Mouse (Mus musculus): ENCODE measurements at regions not wholly inside any gene's neighbourhood (a gene's known extent, or its start where the extent isn't known, plus 50 kb on each side); places are given as distances from the start of the nearest gene placed in this dataset.

- Histone ChIP-seq H3K27ac (replicated peaks; ENCODE audit: low read depth, low read length) (no peak overlapping the region), H3K9me3 (ENCODE audit: control insufficient read depth, low read length) (no peaks in the 10 kb centered on the region), H3K9ac (ENCODE audit: low read length) (no peak overlapping the region), H3K27me3 (ENCODE audit: control insufficient read depth, insufficient read depth, low read length) (no peaks in the 10 kb centered on the region), H3K36me3 (ENCODE audit: control insufficient read depth, insufficient read depth, low read length) (no peaks in the 10 kb centered on the region), H3K4me2 (ENCODE audit: low read depth, severe bottlenecking) (no peak overlapping the region), H3K4me3 (ENCODE audit: low read depth, low read length) (no peak overlapping the region), H3K4me1 (ENCODE audit: control insufficient read depth, insufficient read depth, low read length) (peaks cover 19% of the 10 kb centered on the region)
- 88% methylated on average over 8 of the region's 8 CpGs for WGBS
- no peak for ATAC-seq (ENCODE audit: insufficient number of reproducible peaks, low FRiP score, low TSS enrichment, low read depth)
- no peak for DNase-seq (ENCODE audit: low spot score)
Measured at GRCm38 (mm10) chr4:31608811-31609210, 355.1 kb upstream of the Map3k7 start.

DNA sequence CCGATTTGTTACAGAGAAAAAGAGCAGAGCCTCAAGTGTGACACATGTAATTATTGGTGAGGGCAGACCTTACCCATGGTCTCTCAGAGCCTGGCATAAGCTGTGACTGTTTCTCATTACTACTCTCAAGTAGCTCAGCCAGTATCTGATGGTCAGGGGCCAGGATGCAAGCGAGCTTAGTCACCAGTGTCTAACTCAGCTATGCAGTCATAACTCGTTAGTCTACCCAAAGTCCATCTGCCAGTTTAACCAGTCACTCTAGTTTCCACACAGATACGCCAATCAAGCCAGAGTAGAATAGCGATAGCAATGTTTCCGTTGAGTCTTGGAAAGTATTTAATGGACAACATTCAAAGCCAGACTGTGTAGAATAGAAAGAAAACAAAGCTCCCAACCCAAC, 354.3 kb upstream of the Map3k7 start:
- DNase-seq (ENCODE audit: low spot score): no peak
- no peaks in the 10 kb centered on the region for H3K36me3 ChIP-seq (ENCODE audit: control insufficient read depth, insufficient read depth, low read length)
- no peak overlapping the region for H3K4me3 ChIP-seq (ENCODE audit: low read depth, low read length)
- peaks cover 19% of the 10 kb centered on the region for H3K4me1 ChIP-seq (ENCODE audit: control insufficient read depth, insufficient read depth, low read length)
- H3K9me3 ChIP-seq (ENCODE audit: control insufficient read depth, low read length): no peaks in the 10 kb centered on the region
- H3K4me2 ChIP-seq (ENCODE audit: low read depth, severe bottlenecking): no peak overlapping the region
- H3K27me3 ChIP-seq (ENCODE audit: control insufficient read depth, insufficient read depth, low read length): no peaks in the 10 kb centered on the region
- H3K27ac ChIP-seq (replicated peaks; ENCODE audit: low read depth, low read length): no peak overlapping the region
- WGBS: 77% methylated on average over 6 of the region's 6 CpGs
- no peak overlapping the region for H3K9ac ChIP-seq (ENCODE audit: low read length)
- no peak for ATAC-seq (ENCODE audit: insufficient number of reproducible peaks, low FRiP score, low TSS enrichment, low read depth)

DNA sequence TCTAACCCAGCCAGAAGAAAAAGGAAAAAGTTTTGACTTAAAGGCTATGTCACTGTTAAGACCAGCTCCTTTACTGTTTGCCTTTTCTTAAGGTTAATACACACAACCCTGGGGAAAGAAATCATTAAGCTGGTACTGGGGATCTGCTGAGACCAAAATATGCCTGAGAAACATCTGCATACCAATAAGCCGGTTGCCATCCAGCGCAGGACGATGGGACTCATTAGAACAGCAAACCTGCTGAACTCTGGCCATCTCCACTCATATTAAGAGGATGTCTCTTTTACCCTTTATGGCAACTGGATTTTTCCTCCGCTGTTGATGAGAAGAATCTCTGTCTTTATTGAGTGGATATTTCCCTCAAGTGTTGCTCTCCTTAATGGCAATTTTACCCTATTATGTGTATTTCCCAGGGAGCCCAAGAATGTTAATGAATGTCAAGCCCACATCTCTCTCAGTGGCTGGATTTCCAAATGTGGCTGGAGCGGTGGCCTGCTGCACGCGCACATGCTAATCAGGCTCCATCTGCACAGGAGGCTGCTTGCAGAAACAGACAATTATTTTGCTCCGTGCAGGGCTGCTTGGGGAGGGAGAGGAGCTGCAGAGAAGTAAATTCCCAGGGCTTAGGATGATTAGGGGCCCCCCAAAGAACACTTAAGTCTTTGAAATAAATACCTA, 351.6 kb upstream of the Map3k7 start:
- peak; percentile 54; the same call in 1 of the 2 replicates for ATAC-seq (ENCODE audit: insufficient number of reproducible peaks, low FRiP score, low TSS enrichment, low read depth)
- Histone ChIP-seq H3K9ac (ENCODE audit: low read length) (no peak overlapping the region), H3K4me2 (ENCODE audit: low read depth, severe bottlenecking) (no peak overlapping the region), H3K36me3 (ENCODE audit: control insufficient read depth, insufficient read depth, low read length) (no peaks in the 10 kb centered on the region), H3K4me3 (ENCODE audit: low read depth, low read length) (no peak overlapping the region), H3K27ac (replicated peaks; ENCODE audit: low read depth, low read length) (peak overlapping the region; percentile 43; the same call in 1 of the 2 replicates), H3K27me3 (ENCODE audit: control insufficient read depth, insufficient read depth, low read length) (no peaks in the 10 kb centered on the region), H3K4me1 (ENCODE audit: control insufficient read depth, insufficient read depth, low read length) (peaks cover 19% of the 10 kb centered on the region), H3K9me3 (ENCODE audit: control insufficient read depth, low read length) (no peaks in the 10 kb centered on the region)
- 23% methylated on average over 8 of the region's 8 CpGs for WGBS
- DNase-seq (ENCODE audit: low spot score): peak; percentile 56

- ATAC-seq (ENCODE audit: insufficient number of reproducible peaks, low FRiP score, low TSS enrichment, low read depth): peak; percentile 63; the same call in 1 of the 2 replicates
- no peak overlapping the region for H3K4me2 ChIP-seq (ENCODE audit: low read depth, severe bottlenecking)
- no peaks in the 10 kb centered on the region for H3K27me3 ChIP-seq (ENCODE audit: control insufficient read depth, insufficient read depth, low read length)
Measured at GRCm38 (mm10) chr4:31612825-31613514, 350.9 kb upstream of the Map3k7 start.

GRCm38 (mm10) chr4:31617572-31617971, 346.3 kb upstream of the Map3k7 start:
- Histone ChIP-seq H3K27me3 (ENCODE audit: control insufficient read depth, insufficient read depth, low read length) (no peaks in the 10 kb centered on the region), H3K9ac (ENCODE audit: low read length) (no peak overlapping the region), H3K27ac (replicated peaks; ENCODE audit: low read depth, low read length) (no peak overlapping the region), H3K9me3 (ENCODE audit: control insufficient read depth, low read length) (no peaks in the 10 kb centered on the region), H3K4me2 (ENCODE audit: low read depth, severe bottlenecking) (no peak overlapping the region), H3K36me3 (ENCODE audit: control insufficient read depth, insufficient read depth, low read length) (no peaks in the 10 kb centered on the region), H3K4me1 (ENCODE audit: control insufficient read depth, insufficient read depth, low read length) (peaks cover 19% of the 10 kb centered on the region), H3K4me3 (ENCODE audit: low read depth, low read length) (no peak overlapping the region)
- ATAC-seq (ENCODE audit: insufficient number of reproducible peaks, low FRiP score, low TSS enrichment, low read depth) (no peak), DNase-seq (ENCODE audit: low spot score) (no peak)
- WGBS: 67% methylated on average over 7 of the region's 7 CpGs

More at GRCm38 (mm10) chr4:31612825-31613514, 350.9 kb upstream of the Map3k7 start:
- 34% methylated on average over 9 of the region's 9 CpGs for WGBS
- H3K4me3 ChIP-seq (ENCODE audit: low read depth, low read length): no peak overlapping the region
- no peaks in the 10 kb centered on the region for H3K36me3 ChIP-seq (ENCODE audit: control insufficient read depth, insufficient read depth, low read length)
- no peaks in the 10 kb centered on the region for H3K9me3 ChIP-seq (ENCODE audit: control insufficient read depth, low read length)
- DNase-seq (ENCODE audit: low spot score): peak; percentile 42
- H3K27ac ChIP-seq (replicated peaks; ENCODE audit: low read depth, low read length): peak overlapping the region; percentile 43; the same call in 1 of the 2 replicates
- H3K4me1 ChIP-seq (ENCODE audit: control insufficient read depth, insufficient read depth, low read length): peaks cover 20% of the 10 kb centered on the region
- peak overlapping the region; percentile 24; the same call in 1 of the 2 replicates for H3K9ac ChIP-seq (ENCODE audit: low read length)

DNA sequence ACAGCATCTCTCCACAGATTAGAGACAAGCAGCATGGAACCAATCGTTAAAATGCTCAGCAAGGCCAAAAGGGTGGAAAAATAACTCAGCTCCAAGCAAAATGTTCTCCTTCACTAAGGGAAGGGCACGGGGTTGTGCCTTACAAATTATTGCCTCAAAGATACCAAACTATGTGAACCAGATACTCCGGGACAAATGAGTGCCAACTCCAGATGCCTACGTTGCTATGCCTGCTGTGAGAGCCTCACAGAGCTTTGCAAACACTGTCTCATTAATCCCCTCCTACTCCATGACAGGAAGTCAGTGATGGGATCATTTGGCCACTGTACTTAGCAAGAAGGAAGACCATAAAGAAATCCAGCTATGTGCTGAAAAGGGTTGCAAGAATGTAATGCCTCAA, 345.9 kb upstream of the Map3k7 start:
- DNase-seq (ENCODE audit: low spot score) (no peak), ATAC-seq (ENCODE audit: insufficient number of reproducible peaks, low FRiP score, low TSS enrichment, low read depth) (no peak)
- no peaks in the 10 kb centered on the region for H3K9me3 ChIP-seq (ENCODE audit: control insufficient read depth, low read length)
- H3K27ac ChIP-seq (replicated peaks; ENCODE audit: low read depth, low read length): no peak overlapping the region
- no peaks in the 10 kb centered on the region for H3K36me3 ChIP-seq (ENCODE audit: control insufficient read depth, insufficient read depth, low read length)
- WGBS: 38% methylated on average over 4 of the region's 4 CpGs
- no peak overlapping the region for H3K4me2 ChIP-seq (ENCODE audit: low read depth, severe bottlenecking)
- no peak overlapping the region for H3K4me3 ChIP-seq (ENCODE audit: low read depth, low read length)
- peaks cover 14% of the 10 kb centered on the region for H3K4me1 ChIP-seq (ENCODE audit: control insufficient read depth, insufficient read depth, low read length)
- H3K9ac ChIP-seq (ENCODE audit: low read length): no peak overlapping the region
- H3K27me3 ChIP-seq (ENCODE audit: control insufficient read depth, insufficient read depth, low read length): no peaks in the 10 kb centered on the region

- Histone ChIP-seq H3K36me3 (ENCODE audit: control insufficient read depth, insufficient read depth, low read length) (no peaks in the 10 kb centered on the region), H3K4me3 (ENCODE audit: low read depth, low read length) (no peak overlapping the region), H3K4me2 (ENCODE audit: low read depth, severe bottlenecking) (no peak overlapping the region), H3K9ac (ENCODE audit: low read length) (no peak overlapping the region), H3K4me1 (ENCODE audit: control insufficient read depth, insufficient read depth, low read length) (peaks cover 6% of the 10 kb centered on the region; the same call in 1 of the 2 replicates), H3K27me3 (ENCODE audit: control insufficient read depth, insufficient read depth, low read length) (no peaks in the 10 kb centered on the region), H3K27ac (replicated peaks; ENCODE audit: low read depth, low read length) (no peak overlapping the region), H3K9me3 (ENCODE audit: control insufficient read depth, low read length) (no peaks in the 10 kb centered on the region)
- ATAC-seq (ENCODE audit: insufficient number of reproducible peaks, low FRiP score, low TSS enrichment, low read depth) (no peak), DNase-seq (ENCODE audit: low spot score) (no peak)
- WGBS: 94% methylated on average over 2 of the region's 2 CpGs
Measured at GRCm38 (mm10) chr4:31621205-31621604, 342.7 kb upstream of the Map3k7 start.

GRCm38 (mm10) chr4:31627053-31627452, 336.8 kb upstream of the Map3k7 start:
- WGBS: 88% methylated on average over 3 of the region's 3 CpGs
- DNase-seq (ENCODE audit: low spot score): no peak
- no peaks in the 10 kb centered on the region for H3K36me3 ChIP-seq (ENCODE audit: control insufficient read depth, insufficient read depth, low read length)
- no peak overlapping the region for H3K9ac ChIP-seq (ENCODE audit: low read length)
- H3K4me3 ChIP-seq (ENCODE audit: low read depth, low read length): no peak overlapping the region
- no peak overlapping the region for H3K4me2 ChIP-seq (ENCODE audit: low read depth, severe bottlenecking)
- no peaks in the 10 kb centered on the region for H3K27me3 ChIP-seq (ENCODE audit: control insufficient read depth, insufficient read depth, low read length)
- no peak for ATAC-seq (ENCODE audit: insufficient number of reproducible peaks, low FRiP score, low TSS enrichment, low read depth)
- H3K27ac ChIP-seq (replicated peaks; ENCODE audit: low read depth, low read length): no peak overlapping the region
- no peaks in the 10 kb centered on the region for H3K4me1 ChIP-seq (ENCODE audit: control insufficient read depth, insufficient read depth, low read length)
- H3K9me3 ChIP-seq (ENCODE audit: control insufficient read depth, low read length): no peaks in the 10 kb centered on the region

All from limb, embryonic 11.5 days (tissue).